Mouse (Mus musculus) yolk sac, embryonic 10.5 days (tissue): ENCODE results near the gene Glis1.
A peak's percentile ranks its signal among the peaks of the same experiment; 100 is the strongest.

Experiments
- DNase-seq: peaks from one replicate; pipeline ENCODE4 v3.0.0-alpha.2; 2017; ENCODE audit warnings: low spot score

The Glis1 gene

GRCm38 (mm10) chr4:107520071-107520470, 85.7 kb downstream of the Glis1 start:
- DNase-seq = no peak

- no peak for DNase-seq
These were observed 86.4 kb downstream of the Glis1 start for GRCm38 (mm10) chr4:107520816-107521215.

- no peak for DNase-seq
These were observed 89.3 kb downstream of the Glis1 start for GRCm38 (mm10) chr4:107523607-107524151.

GRCm38 (mm10) chr4:107535126-107535525, 100.7 kb downstream of the Glis1 start:
- DNase-seq = no peak

- no peak for DNase-seq
These were observed 103.7 kb downstream of the Glis1 start for GRCm38 (mm10) chr4:107538116-107538515.

GRCm38 (mm10) chr4:107538561-107538960, 104.2 kb downstream of the Glis1 start:
- DNase-seq = no peak

- DNase-seq = no peak
These were observed 104.6 kb downstream of the Glis1 start for GRCm38 (mm10) chr4:107539021-107539420.

- DNase-seq = no peak
These were observed 107.4 kb downstream of the Glis1 start for GRCm38 (mm10) chr4:107541821-107542220.

GRCm38 (mm10) chr4:107544843-107545242, 110.5 kb downstream of the Glis1 start:
- peak; percentile 54 for DNase-seq

GRCm38 (mm10) chr4:107545726-107546125, 111.3 kb downstream of the Glis1 start:
- no peak for DNase-seq

GRCm38 (mm10) chr4:107546525-107546924, 112.1 kb downstream of the Glis1 start:
- no peak for DNase-seq

GRCm38 (mm10) chr4:107550096-107550495, 115.7 kb downstream of the Glis1 start:
- DNase-seq = no peak

GRCm38 (mm10) chr4:107550546-107550945, 116.2 kb downstream of the Glis1 start:
- no peak for DNase-seq

- DNase-seq = no peak
These were observed 118.3 kb downstream of the Glis1 start for GRCm38 (mm10) chr4:107552696-107553095.

- DNase-seq = no peak
These were observed 119.4 kb downstream of the Glis1 start for GRCm38 (mm10) chr4:107553774-107554173.

GRCm38 (mm10) chr4:107558801-107559200, 124.4 kb downstream of the Glis1 start:
- no peak for DNase-seq

GRCm38 (mm10) chr4:107561056-107561455, 126.7 kb downstream of the Glis1 start:
- DNase-seq = no peak

GRCm38 (mm10) chr4:107568159-107568558, 133.8 kb downstream of the Glis1 start:
- no peak for DNase-seq

- no peak for DNase-seq
These were observed 134.6 kb downstream of the Glis1 start for GRCm38 (mm10) chr4:107568881-107569443.

GRCm38 (mm10) chr4:107570329-107571014, 136.1 kb downstream of the Glis1 start:
- no peak for DNase-seq

GRCm38 (mm10) chr4:107575781-107576180, 141.4 kb downstream of the Glis1 start:
- DNase-seq = no peak

GRCm38 (mm10) chr4:107576742-107577141, 142.4 kb downstream of the Glis1 start:
- no peak for DNase-seq

- no peak for DNase-seq
These were observed 142.9 kb downstream of the Glis1 start for GRCm38 (mm10) chr4:107577146-107577839.
